Mouse (Mus musculus) ovary, adult 18-20 months (tissue): ENCODE data around the gene Ext2.

ENCODE experiments used
- DNase-seq: peaks from one replicate; pipeline ENCODE4 v3.0.0; 2022; ENCODE audit warnings: low spot score, mixed read lengths

Ext2 gene

GRCm38 (mm10) chr2:93806487-93807201 lies 15.7 kb downstream of the Ext2 start:
- no peak for DNase-seq

GRCm38 (mm10) chr2:93805523-93805922 lies 16.8 kb downstream of the Ext2 start:
- DNase-seq = no peak

- DNase-seq = no peak
Measured at GRCm38 (mm10) chr2:93805066-93805465, 17.3 kb downstream of the Ext2 start.

GRCm38 (mm10) chr2:93802947-93803346 lies 19.4 kb downstream of the Ext2 start:
- no peak for DNase-seq

GRCm38 (mm10) chr2:93801097-93801496 lies 21.3 kb downstream of the Ext2 start:
- DNase-seq = no peak

- no peak for DNase-seq
Measured at GRCm38 (mm10) chr2:93797162-93797795, 25.1 kb downstream of the Ext2 start.

GRCm38 (mm10) chr2:93794375-93794774 lies 28.0 kb downstream of the Ext2 start:
- DNase-seq = no peak

GRCm38 (mm10) chr2:93791516-93792499 lies 30.6 kb downstream of the Ext2 start:
- DNase-seq = peak; percentile 61

- DNase-seq = no peak
Measured at GRCm38 (mm10) chr2:93790798-93791345, 31.5 kb downstream of the Ext2 start.

- no peak for DNase-seq
Measured at GRCm38 (mm10) chr2:93788557-93788956, 33.8 kb downstream of the Ext2 start.

- DNase-seq = no peak
Measured at GRCm38 (mm10) chr2:93786175-93786574, 36.2 kb downstream of the Ext2 start.

GRCm38 (mm10) chr2:93785432-93785798 lies 37.0 kb downstream of the Ext2 start:
- no peak for DNase-seq

GRCm38 (mm10) chr2:93784721-93785431 lies 37.5 kb downstream of the Ext2 start:
- no peak for DNase-seq

- no peak for DNase-seq
Measured at GRCm38 (mm10) chr2:93783926-93784539, 38.3 kb downstream of the Ext2 start.

GRCm38 (mm10) chr2:93782682-93783081 lies 39.7 kb downstream of the Ext2 start:
- DNase-seq = no peak

- no peak for DNase-seq
Measured at GRCm38 (mm10) chr2:93782156-93782555, 40.2 kb downstream of the Ext2 start.

- no peak for DNase-seq
Measured at GRCm38 (mm10) chr2:93780528-93780927, 41.8 kb downstream of the Ext2 start.

- no peak for DNase-seq
Measured at GRCm38 (mm10) chr2:93779897-93780208, 42.5 kb downstream of the Ext2 start.

- DNase-seq = no peak
Measured at GRCm38 (mm10) chr2:93779081-93779896, 43.1 kb downstream of the Ext2 start.

- DNase-seq = no peak
Measured at GRCm38 (mm10) chr2:93778616-93779015, 43.8 kb downstream of the Ext2 start.

- no peak for DNase-seq
Measured at GRCm38 (mm10) chr2:93777056-93777430, 45.3 kb downstream of the Ext2 start.
